Mouse (Mus musculus): ENCODE results near the gene Gm40193. TPM values are rescaled to one million over a fixed set of nuclear protein-coding genes. Genes with fewer than 3 reads are reported as not detected.
"Not testable (repeated sequence)": the region's sequence is repeated elsewhere in the genome, so short reads cannot be mapped to it uniquely, and the experiment has no call there.

The Gm40193 gene
- polyA plus RNA-seq, 1 experiment from 2014 or later = not detected

GRCm38 (mm10) chr11:70557545-70557944, 24.8 kb upstream of the Gm40193 start:
- Histone ChIP-seq H3K36me3 (ENCODE audit: control insufficient read depth, insufficient read depth, low read length) (no peaks in the 10 kb centered on the region), H3K9me3 (ENCODE audit: control insufficient read depth, low read length) (no peaks in the 10 kb centered on the region), H3K4me2 (no peak overlapping the region), H3K9ac (ENCODE audit: low read length) (no peak overlapping the region), H3K4me3 (ENCODE audit: low read depth, low read length) (no peak overlapping the region), H3K27ac (ENCODE audit: low read depth, low read length) (no peak overlapping the region), H3K27me3 (ENCODE audit: control insufficient read depth, insufficient read depth, low read length) (no peaks in the 10 kb centered on the region), H3K4me1 (ENCODE audit: control insufficient read depth, insufficient read depth, low read length) (peaks cover 3% of the 10 kb centered on the region; the same call in 1 of the 2 replicates)
- ATAC-seq (ENCODE audit: low FRiP score) = no peak
- peak; percentile 67 for DNase-seq (ENCODE audit: low spot score, missing footprints)
- 90% methylated on average over 9 of the region's 9 CpGs for WGBS

GRCm38 (mm10) chr11:70553940-70554339, 21.2 kb upstream of the Gm40193 start:
- WGBS = 29% methylated on average over 6 of the region's 7 CpGs
- Histone ChIP-seq H3K27ac (ENCODE audit: low read depth, low read length) (no peak overlapping the region), H3K36me3 (ENCODE audit: control insufficient read depth, insufficient read depth, low read length) (no peaks in the 10 kb centered on the region), H3K4me2 (no peak overlapping the region), H3K9ac (ENCODE audit: low read length) (no peak overlapping the region), H3K4me1 (ENCODE audit: control insufficient read depth, insufficient read depth, low read length) (no peaks in the 10 kb centered on the region), H3K9me3 (ENCODE audit: control insufficient read depth, low read length) (no peaks in the 10 kb centered on the region), H3K27me3 (ENCODE audit: control insufficient read depth, insufficient read depth, low read length) (no peaks in the 10 kb centered on the region), H3K4me3 (ENCODE audit: low read depth, low read length) (no peak overlapping the region)
- DNase-seq (ENCODE audit: low spot score, missing footprints) = peak; percentile 73
- no peak for ATAC-seq (ENCODE audit: low FRiP score)

- no peaks in the 10 kb centered on the region for H3K4me1 ChIP-seq (ENCODE audit: control insufficient read depth, insufficient read depth, low read length)
- WGBS = 91% methylated on average over 8 of the region's 8 CpGs
Measured at GRCm38 (mm10) chr11:70551526-70551925, 18.8 kb upstream of the Gm40193 start.

GRCm38 (mm10) chr11:70544496-70544895, 11.8 kb upstream of the Gm40193 start:
- 73% methylated on average over 7 of the region's 7 CpGs for WGBS
- no peak for DNase-seq (ENCODE audit: low spot score, missing footprints)
- H3K9me3 ChIP-seq (ENCODE audit: control insufficient read depth, low read length) = no peaks in the 10 kb centered on the region
- no peak overlapping the region for H3K4me2 ChIP-seq
- ATAC-seq (ENCODE audit: low FRiP score) = no peak
- no peaks in the 10 kb centered on the region for H3K36me3 ChIP-seq (ENCODE audit: control insufficient read depth, insufficient read depth, low read length)
- no peak overlapping the region for H3K27ac ChIP-seq (ENCODE audit: low read depth, low read length)
- no peak overlapping the region for H3K4me3 ChIP-seq (ENCODE audit: low read depth, low read length)
- 0 out of 2 replicates have a peak, but pooled peaks cover 3% of the 10 kb centered on the region for H3K4me1 ChIP-seq (ENCODE audit: control insufficient read depth, insufficient read depth, low read length)
- H3K27me3 ChIP-seq (ENCODE audit: control insufficient read depth, insufficient read depth, low read length) = peaks cover 13% of the 10 kb centered on the region
- no peak overlapping the region for H3K9ac ChIP-seq (ENCODE audit: low read length)

More at GRCm38 (mm10) chr11:70551526-70551925, 18.8 kb upstream of the Gm40193 start:
- Histone ChIP-seq H3K4me3 (ENCODE audit: low read depth, low read length) (no peak overlapping the region), H3K4me2 (no peak overlapping the region), H3K27ac (ENCODE audit: low read depth, low read length) (no peak overlapping the region), H3K9ac (ENCODE audit: low read length) (no peak overlapping the region), H3K9me3 (ENCODE audit: control insufficient read depth, low read length) (no peaks in the 10 kb centered on the region), H3K27me3 (ENCODE audit: control insufficient read depth, insufficient read depth, low read length) (no peaks in the 10 kb centered on the region), H3K36me3 (ENCODE audit: control insufficient read depth, insufficient read depth, low read length) (no peaks in the 10 kb centered on the region)
- ATAC-seq (ENCODE audit: low FRiP score) (no peak), DNase-seq (ENCODE audit: low spot score, missing footprints) (peak; percentile 53)

GRCm38 (mm10) chr11:70541415-70541814, 8.7 kb upstream of the Gm40193 start:
- H3K36me3 ChIP-seq (ENCODE audit: control insufficient read depth, insufficient read depth, low read length) = no peaks in the 10 kb centered on the region
- no peak overlapping the region for H3K9ac ChIP-seq (ENCODE audit: low read length)
- H3K4me2 ChIP-seq = no peak overlapping the region
- ATAC-seq (ENCODE audit: low FRiP score) = no peak
- H3K4me1 ChIP-seq (ENCODE audit: control insufficient read depth, insufficient read depth, low read length) = 0 out of 2 replicates have a peak, but pooled peaks cover 3% of the 10 kb centered on the region
- peaks cover 13% of the 10 kb centered on the region for H3K27me3 ChIP-seq (ENCODE audit: control insufficient read depth, insufficient read depth, low read length)
- no peak overlapping the region for H3K4me3 ChIP-seq (ENCODE audit: low read depth, low read length)
- H3K27ac ChIP-seq (ENCODE audit: low read depth, low read length) = no peak overlapping the region
- 79% methylated on average over 5 of the region's 5 CpGs for WGBS
- H3K9me3 ChIP-seq (ENCODE audit: control insufficient read depth, low read length) = no peaks in the 10 kb centered on the region
- DNase-seq (ENCODE audit: low spot score, missing footprints) = no peak

GRCm38 (mm10) chr11:70540928-70541327, 8.2 kb upstream of the Gm40193 start:
- Histone ChIP-seq H3K4me2 (peak overlapping the region; percentile 82), H3K27me3 (ENCODE audit: control insufficient read depth, insufficient read depth, low read length) (peaks cover 13% of the 10 kb centered on the region), H3K36me3 (ENCODE audit: control insufficient read depth, insufficient read depth, low read length) (no peaks in the 10 kb centered on the region), H3K27ac (ENCODE audit: low read depth, low read length) (no peak overlapping the region), H3K9ac (ENCODE audit: low read length) (no peak overlapping the region), H3K9me3 (ENCODE audit: control insufficient read depth, low read length) (no peaks in the 10 kb centered on the region), H3K4me1 (ENCODE audit: control insufficient read depth, insufficient read depth, low read length) (0 out of 2 replicates have a peak, but pooled peaks cover 3% of the 10 kb centered on the region), H3K4me3 (ENCODE audit: low read depth, low read length) (no peak overlapping the region)
- DNase-seq (ENCODE audit: low spot score, missing footprints) (no peak), ATAC-seq (ENCODE audit: low FRiP score) (no peak)
- 84% methylated on average over 7 of the region's 7 CpGs for WGBS

GRCm38 (mm10) chr11:70539877-70540587, 7.3 kb upstream of the Gm40193 start, which contains the start of gene Pld2:
TSS of gene Pld2 (plus strand) at chr11:70540064.
- 0 out of 2 replicates have a peak, but pooled peaks cover 3% of the 10 kb centered on the region for H3K4me1 ChIP-seq (ENCODE audit: control insufficient read depth, insufficient read depth, low read length)
- H3K27ac ChIP-seq (ENCODE audit: low read depth, low read length) = no peak within 1 kb of the TSS
- H3K4me2 ChIP-seq = peak within 1 kb of the TSS; percentile 82
- peak within 1 kb of the TSS; percentile 68 for H3K9ac ChIP-seq (ENCODE audit: low read length)
- no peaks in the 10 kb centered on the region for H3K9me3 ChIP-seq (ENCODE audit: control insufficient read depth, low read length)
- WGBS = under 1% methylated on average over 65 of the region's 65 CpGs
- H3K27me3 ChIP-seq (ENCODE audit: control insufficient read depth, insufficient read depth, low read length) = peaks cover 13% of the 10 kb centered on the region
- H3K4me3 ChIP-seq (ENCODE audit: low read depth, low read length) = peak within 1 kb of the TSS; percentile 45
- H3K36me3 ChIP-seq (ENCODE audit: control insufficient read depth, insufficient read depth, low read length) = no peaks in the 10 kb centered on the region
- DNase-seq (ENCODE audit: low spot score, missing footprints) (peak; percentile 99), ATAC-seq (ENCODE audit: low FRiP score) (peak; percentile 89)

- ATAC-seq (ENCODE audit: low FRiP score) (no peak), DNase-seq (ENCODE audit: low spot score, missing footprints) (no peak)
- no peaks in the 10 kb centered on the region for H3K9me3 ChIP-seq (ENCODE audit: control insufficient read depth, low read length)
- H3K9ac ChIP-seq (ENCODE audit: low read length) = no peak overlapping the region; the same call in 1 of the 2 replicates
- H3K27ac ChIP-seq (ENCODE audit: low read depth, low read length) = no peak overlapping the region
- H3K36me3 ChIP-seq (ENCODE audit: control insufficient read depth, insufficient read depth, low read length) = no peaks in the 10 kb centered on the region
- H3K4me3 ChIP-seq (ENCODE audit: low read depth, low read length) = peak overlapping the region; percentile 45
- H3K4me2 ChIP-seq = peak overlapping the region; percentile 82
- H3K4me1 ChIP-seq (ENCODE audit: control insufficient read depth, insufficient read depth, low read length) = 0 out of 2 replicates have a peak, but pooled peaks cover 3% of the 10 kb centered on the region
- WGBS = 26% methylated on average over 9 of the region's 9 CpGs
- H3K27me3 ChIP-seq (ENCODE audit: control insufficient read depth, insufficient read depth, low read length) = peaks cover 13% of the 10 kb centered on the region
Measured at GRCm38 (mm10) chr11:70539423-70539822, 6.7 kb upstream of the Gm40193 start.

- H3K4me1 ChIP-seq (ENCODE audit: control insufficient read depth, insufficient read depth, low read length); H3K9ac ChIP-seq (ENCODE audit: low read length); H3K27ac ChIP-seq (ENCODE audit: low read depth, low read length); H3K4me3 ChIP-seq (ENCODE audit: low read depth, low read length); DNase-seq (ENCODE audit: low spot score, missing footprints); H3K27me3 ChIP-seq (ENCODE audit: control insufficient read depth, insufficient read depth, low read length); ATAC-seq (ENCODE audit: low FRiP score); H3K9me3 ChIP-seq (ENCODE audit: control insufficient read depth, low read length); H3K4me2 ChIP-seq: not testable (repeated sequence)
- H3K36me3 ChIP-seq (ENCODE audit: control insufficient read depth, insufficient read depth, low read length) = peaks cover 16% of the 10 kb centered on the region
- WGBS = 84% methylated on average over 2 of the region's 2 CpGs
Measured at GRCm38 (mm10) chr11:70531065-70531464, 1.7 kb downstream of the Gm40193 start.
